Mouse (Mus musculus) right cerebral cortex, postnatal 14 days (tissue): ENCODE measurements around the gene Rbbp5.

Experiments used
- DNase-seq: peaks from one replicate; pipeline ENCODE4 v3.0.0; 2022

Rbbp5 gene

GRCm38 (mm10) chr1:132506058-132506457 is 28.9 kb downstream of the Rbbp5 start, which contains the start of gene Tmem81:
Tmem81 (plus strand) TSS chr1:132506230.
- DNase-seq: no peak

GRCm38 (mm10) chr1:132506656-132507055 is 29.5 kb downstream of the Rbbp5 start:
- no peak for DNase-seq

- DNase-seq: no peak
These were observed 32.6 kb downstream of the Rbbp5 start for GRCm38 (mm10) chr1:132509771-132510170.

GRCm38 (mm10) chr1:132511521-132511920 is 34.4 kb downstream of the Rbbp5 start:
- DNase-seq: no peak

GRCm38 (mm10) chr1:132512106-132512505 is 34.9 kb downstream of the Rbbp5 start:
- DNase-seq: no peak

GRCm38 (mm10) chr1:132515339-132515738 is 38.2 kb downstream of the Rbbp5 start:
- no peak for DNase-seq

GRCm38 (mm10) chr1:132516776-132517175 is 39.6 kb downstream of the Rbbp5 start:
- no peak for DNase-seq

- DNase-seq: no peak
These were observed 41.5 kb downstream of the Rbbp5 start for GRCm38 (mm10) chr1:132518621-132519020.

- no peak for DNase-seq
These were observed 42.6 kb downstream of the Rbbp5 start for GRCm38 (mm10) chr1:132519734-132520133.

GRCm38 (mm10) chr1:132520764-132521163 is 43.6 kb downstream of the Rbbp5 start:
- DNase-seq: peak; percentile 66

GRCm38 (mm10) chr1:132523048-132523447 is 45.9 kb downstream of the Rbbp5 start:
- no peak for DNase-seq

- DNase-seq: no peak
These were observed 46.8 kb downstream of the Rbbp5 start for GRCm38 (mm10) chr1:132523920-132524319.

GRCm38 (mm10) chr1:132525832-132526231 is 48.7 kb downstream of the Rbbp5 start:
- peak; percentile 75 for DNase-seq

- DNase-seq: no peak
These were observed 50.9 kb downstream of the Rbbp5 start for GRCm38 (mm10) chr1:132528071-132528470.

GRCm38 (mm10) chr1:132528647-132529334 is 51.6 kb downstream of the Rbbp5 start:
- DNase-seq: no peak

GRCm38 (mm10) chr1:132530631-132531191 is 53.5 kb downstream of the Rbbp5 start:
- no peak for DNase-seq

GRCm38 (mm10) chr1:132532521-132532920 is 55.4 kb downstream of the Rbbp5 start:
- no peak for DNase-seq

- no peak for DNase-seq
These were observed 56.7 kb downstream of the Rbbp5 start for GRCm38 (mm10) chr1:132533840-132534239.

GRCm38 (mm10) chr1:132535541-132535940 is 58.4 kb downstream of the Rbbp5 start:
- DNase-seq: no peak

- DNase-seq: no peak
These were observed 59.3 kb downstream of the Rbbp5 start for GRCm38 (mm10) chr1:132536416-132536815.

- no peak for DNase-seq
These were observed 60.6 kb downstream of the Rbbp5 start for GRCm38 (mm10) chr1:132537736-132538135.

- no peak for DNase-seq
These were observed 63.5 kb downstream of the Rbbp5 start for GRCm38 (mm10) chr1:132540701-132541100.

- DNase-seq: no peak
These were observed 64.1 kb downstream of the Rbbp5 start for GRCm38 (mm10) chr1:132541171-132541823.
